Mouse (Mus musculus) Muller cell, postnatal 12 days (primary cell): ENCODE data around the gene Slc22a1.

Experiments
- DNase-seq: peaks from one replicate; pipeline ENCODE4 v3.0.0-alpha.2; 2015; ENCODE audit errors: inconsistent ontology term

Slc22a1 gene

GRCm38 (mm10) chr17:12675646-12676045, at the start of gene Slc22a1:
Slc22a1 (minus strand) TSS chr17:12675829.
- DNase-seq, result no peak

- DNase-seq, result no peak
These were observed 49.4 kb upstream of the Slc22a1 start for GRCm38 (mm10) chr17:12724767-12725744.

- DNase-seq, result peak; percentile 50
These were observed 48.5 kb upstream of the Slc22a1 start for GRCm38 (mm10) chr17:12723986-12724766.

GRCm38 (mm10) chr17:12722622-12723021, 47.0 kb upstream of the Slc22a1 start:
- DNase-seq, result no peak

GRCm38 (mm10) chr17:12721118-12721886, 45.7 kb upstream of the Slc22a1 start:
- DNase-seq, result no peak

- DNase-seq, result no peak
These were observed 42.6 kb upstream of the Slc22a1 start for GRCm38 (mm10) chr17:12718251-12718650.

GRCm38 (mm10) chr17:12717445-12717844, 41.8 kb upstream of the Slc22a1 start:
- no peak for DNase-seq

GRCm38 (mm10) chr17:12715032-12715431, 39.4 kb upstream of the Slc22a1 start:
- no peak for DNase-seq

- no peak for DNase-seq
These were observed 38.5 kb upstream of the Slc22a1 start for GRCm38 (mm10) chr17:12714080-12714561.

GRCm38 (mm10) chr17:12712993-12713392, 37.4 kb upstream of the Slc22a1 start:
- no peak for DNase-seq

GRCm38 (mm10) chr17:12712191-12712590, 36.6 kb upstream of the Slc22a1 start:
- no peak for DNase-seq

GRCm38 (mm10) chr17:12710976-12711375, 35.3 kb upstream of the Slc22a1 start:
- DNase-seq, result no peak

GRCm38 (mm10) chr17:12710050-12710780, 34.6 kb upstream of the Slc22a1 start:
- no peak for DNase-seq

- DNase-seq, result no peak
These were observed 32.8 kb upstream of the Slc22a1 start for GRCm38 (mm10) chr17:12708398-12708797.

- DNase-seq, result no peak
These were observed 31.0 kb upstream of the Slc22a1 start for GRCm38 (mm10) chr17:12706590-12707049.

- DNase-seq, result no peak
These were observed 27.3 kb upstream of the Slc22a1 start for GRCm38 (mm10) chr17:12702901-12703300.

GRCm38 (mm10) chr17:12700373-12700772, 24.7 kb upstream of the Slc22a1 start:
- no peak for DNase-seq

GRCm38 (mm10) chr17:12691899-12692298, 16.3 kb upstream of the Slc22a1 start:
- DNase-seq, result no peak

GRCm38 (mm10) chr17:12689537-12689936, 13.9 kb upstream of the Slc22a1 start:
- no peak for DNase-seq

- no peak for DNase-seq
These were observed 12.9 kb upstream of the Slc22a1 start for GRCm38 (mm10) chr17:12688427-12689110.
